Mouse (Mus musculus) small intestine, adult 2 months (tissue): ENCODE data around the gene Dnaaf5.

Experiments used
- CTCF ChIP-seq: fragments of 200-500 bp; IDR thresholded peaks from 2 replicates; pipeline ENCODE4 v1.5.1; 2012; ENCODE audit warnings: low read depth, mild to moderate bottlenecking, control low read depth, inconsistent platforms, low read length, moderate library complexity, mixed read lengths; ENCODE audit not compliant: insufficient replicate concordance, insufficient read length; ENCODE audit errors: extremely low read depth
- POLR2A ChIP-seq: fragments of 200-500 bp; IDR thresholded peaks from 2 replicates; pipeline ENCODE4 v1.6.1; 2012; ENCODE audit warnings: low read depth, mild to moderate bottlenecking, control low read depth, inconsistent platforms, low read length, moderate library complexity

DNA sequence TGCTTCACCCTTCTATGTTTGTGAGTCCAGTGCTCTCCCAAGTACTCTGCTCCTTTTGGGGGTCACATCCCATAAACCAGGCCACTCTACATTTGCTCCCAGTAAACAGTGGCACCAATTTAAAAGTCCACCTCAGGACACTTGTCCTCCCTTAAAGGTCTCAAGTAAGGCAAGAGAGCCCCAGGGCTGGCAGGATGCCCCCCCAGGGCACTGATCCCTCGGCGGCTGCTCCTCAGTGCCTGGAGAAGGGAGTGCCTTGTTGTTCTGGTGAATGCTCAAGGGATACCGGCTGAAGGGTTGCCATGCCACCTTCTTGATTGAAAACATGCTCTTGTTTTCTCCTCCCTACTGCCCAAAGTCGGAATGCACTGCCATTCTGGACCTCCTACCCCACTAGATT lies 56.1 kb downstream of the Dnaaf5 start:
- no peak for TF ChIP-seq CTCF
- no peak for TF ChIP-seq POLR2A
